Mouse (Mus musculus) lung, postnatal 0 days (tissue): ENCODE measurements at regions not wholly inside any gene's neighbourhood (a gene's known extent, or its start where the extent isn't known, plus 50 kb on each side); places are given as distances from the start of the nearest gene placed in this dataset.

Experiments
- ATAC-seq: fragments of 200-750 bp; cut with Nextera tagmentation; 2 replicates; pipeline ENCODE4 v1.8.0; 2017; ENCODE audit warnings: moderate library complexity
- DNase-seq: peaks from one replicate; pipeline ENCODE4 v3.0.0-alpha.2; 2016; ENCODE audit warnings: low spot score
- H3K27ac ChIP-seq: fragments of 300-500 bp; sonication (generic); 2 replicates; pipeline ENCODE4 v1.5.1; 2014; ENCODE audit warnings: antibody characterized with exemption, mild to moderate bottlenecking, low read length, mixed read lengths
- H3K27me3 ChIP-seq: fragments of 300-500 bp; sonication (generic); replicated peaks from 2 replicates; pipeline ENCODE4 v1.6.1; 2014; ENCODE audit warnings: low read length, mixed read lengths; ENCODE audit not compliant: insufficient read depth
- H3K36me3 ChIP-seq: fragments of 300-500 bp; sonication (generic); 2 replicates; pipeline ENCODE4 v1.6.1; 2014; ENCODE audit warnings: low read length, mixed read lengths; ENCODE audit not compliant: insufficient read depth
- H3K4me1 ChIP-seq: fragments of 300-500 bp; sonication (generic); 2 replicates; pipeline ENCODE4 v1.6.1; 2014; ENCODE audit warnings: antibody characterized with exemption, low read depth, low read length, mixed read lengths; ENCODE audit not compliant: insufficient read depth
- H3K4me2 ChIP-seq: fragments of 300-500 bp; sonication (generic); replicated peaks from 2 replicates; pipeline ENCODE4 v1.6.1; 2014; ENCODE audit warnings: low read depth, mild to moderate bottlenecking, low read length, moderate library complexity, mixed read lengths
- H3K4me3 ChIP-seq: fragments of 300-500 bp; sonication (generic); 2 replicates; pipeline ENCODE4 v1.5.1; 2014; ENCODE audit warnings: low read depth, low read length
- H3K9ac ChIP-seq: fragments of 300-500 bp; sonication (generic); replicated peaks from 2 replicates; pipeline ENCODE4 v1.6.1; 2014; ENCODE audit warnings: low read depth, mild to moderate bottlenecking
- H3K9me3 ChIP-seq: fragments of 300-500 bp; sonication (generic); 2 replicates; pipeline ENCODE4 v1.6.1; 2016; ENCODE audit warnings: low read length, mixed read lengths
- CTCF ChIP-seq: IDR thresholded peaks from 2 replicates; pipeline ENCODE4 v1.5.1; 2016; ENCODE audit warnings: antibody characterized with exemption, mild to moderate bottlenecking
- EP300 ChIP-seq: IDR thresholded peaks from 2 replicates; pipeline ENCODE4 v1.6.1; 2016; ENCODE audit warnings: antibody characterized with exemption, mild to moderate bottlenecking, control low read depth
- WGBS: fragments of 180-500 bp; shearing (Covaris S2); extraction: QIAGEN DNeasy Blood & Tissue Kit; methylation state at CpG from one replicate; pipeline ENCODE4 v1.1.7; 2014; 5-methylcytosine and 5-hydroxymethylcytosine counted together

- WGBS, result 88% methylated on average over 5 of the region's 5 CpGs
Observed at GRCm38 (mm10) chr11:8148485-8148825, 515.9 kb downstream of the Tns3 start.

GRCm38 (mm10) chr11:8147790-8148484 is 516.4 kb downstream of the Tns3 start:
- no peaks in the 10 kb centered on the region for H3K36me3 ChIP-seq
- H3K9me3 ChIP-seq, result no peaks in the 10 kb centered on the region
- H3K4me1 ChIP-seq, result no peaks in the 10 kb centered on the region
- H3K9ac ChIP-seq, result no peak overlapping the region
- no peak for DNase-seq
- TF ChIP-seq CTCF (no peak), EP300 (no peak)
- WGBS, result 67% methylated on average over 6 of the region's 6 CpGs
- no peak overlapping the region for H3K4me3 ChIP-seq
- no peak overlapping the region for H3K27ac ChIP-seq
- ATAC-seq, result no peak
- no peak overlapping the region for H3K4me2 ChIP-seq
- H3K27me3 ChIP-seq, result no peaks in the 10 kb centered on the region

More at GRCm38 (mm10) chr11:8148485-8148825, 515.9 kb downstream of the Tns3 start:
- H3K27ac ChIP-seq, result no peak overlapping the region
- H3K9me3 ChIP-seq, result no peaks in the 10 kb centered on the region
- H3K4me3 ChIP-seq, result no peak overlapping the region
- H3K4me1 ChIP-seq, result no peaks in the 10 kb centered on the region
- DNase-seq (no peak), ATAC-seq (no peak)
- TF ChIP-seq EP300, result no peak
- TF ChIP-seq CTCF, result no peak
- no peak overlapping the region for H3K9ac ChIP-seq
- no peak overlapping the region for H3K4me2 ChIP-seq
- no peaks in the 10 kb centered on the region for H3K27me3 ChIP-seq
- no peaks in the 10 kb centered on the region for H3K36me3 ChIP-seq

DNA sequence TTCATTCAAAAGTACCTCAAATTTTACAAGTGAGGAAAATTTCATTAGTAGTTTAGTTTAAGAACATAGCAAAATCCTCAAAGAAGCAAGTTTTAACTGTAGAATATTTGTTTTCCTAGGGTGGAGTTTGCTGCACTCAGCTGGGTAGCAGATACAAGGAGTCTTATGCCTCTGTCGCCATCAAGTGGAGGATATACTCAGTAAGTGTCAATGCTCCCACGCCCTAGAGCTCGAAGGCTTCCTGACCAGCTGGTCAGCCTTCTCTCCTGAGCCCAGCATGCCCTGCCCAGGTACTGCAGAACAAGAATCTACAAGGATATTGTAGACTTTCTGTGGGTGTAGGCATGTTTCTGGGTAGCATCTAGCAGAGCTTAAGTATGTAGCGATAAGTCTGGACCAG is 527.0 kb downstream of the Tns3 start:
- ATAC-seq (no peak), DNase-seq (peak; percentile 22)
- Histone ChIP-seq H3K27ac (no peak overlapping the region), H3K9ac (no peak overlapping the region), H3K9me3 (no peaks in the 10 kb centered on the region), H3K4me3 (no peak overlapping the region), H3K27me3 (no peaks in the 10 kb centered on the region), H3K4me2 (no peak overlapping the region), H3K4me1 (no peaks in the 10 kb centered on the region), H3K36me3 (no peaks in the 10 kb centered on the region)
- no peak for TF ChIP-seq EP300
- peak; percentile 55 for TF ChIP-seq CTCF
- WGBS, result 36% methylated on average over 4 of the region's 4 CpGs

- DNase-seq (no peak), ATAC-seq (no peak)
- no peaks in the 10 kb centered on the region for H3K27me3 ChIP-seq
- no peaks in the 10 kb centered on the region for H3K36me3 ChIP-seq
- WGBS, result 74% methylated on average over 4 of the region's 4 CpGs
- no peaks in the 10 kb centered on the region for H3K4me1 ChIP-seq
- H3K9ac ChIP-seq, result no peak overlapping the region
- TF ChIP-seq CTCF (no peak), EP300 (no peak)
- H3K4me3 ChIP-seq, result no peak overlapping the region
- no peak overlapping the region for H3K4me2 ChIP-seq
- no peak overlapping the region for H3K27ac ChIP-seq
- H3K9me3 ChIP-seq, result no peaks in the 10 kb centered on the region
Observed at GRCm38 (mm10) chr11:8136666-8137065, 527.7 kb downstream of the Tns3 start.

GRCm38 (mm10) chr11:8109286-8109685 is 555.0 kb downstream of the Tns3 start:
- no peaks in the 10 kb centered on the region for H3K27me3 ChIP-seq
- ATAC-seq, result no peak
- no peak for DNase-seq
- H3K9me3 ChIP-seq, result no peaks in the 10 kb centered on the region
- no peaks in the 10 kb centered on the region for H3K36me3 ChIP-seq
- H3K4me2 ChIP-seq, result no peak overlapping the region
- no peak for TF ChIP-seq EP300
- TF ChIP-seq CTCF, result no peak
- no peaks in the 10 kb centered on the region for H3K4me1 ChIP-seq
- H3K27ac ChIP-seq, result no peak overlapping the region
- H3K9ac ChIP-seq, result no peak overlapping the region
- WGBS, result 58% methylated on average over 2 of the region's 2 CpGs
- H3K4me3 ChIP-seq, result no peak overlapping the region

DNA sequence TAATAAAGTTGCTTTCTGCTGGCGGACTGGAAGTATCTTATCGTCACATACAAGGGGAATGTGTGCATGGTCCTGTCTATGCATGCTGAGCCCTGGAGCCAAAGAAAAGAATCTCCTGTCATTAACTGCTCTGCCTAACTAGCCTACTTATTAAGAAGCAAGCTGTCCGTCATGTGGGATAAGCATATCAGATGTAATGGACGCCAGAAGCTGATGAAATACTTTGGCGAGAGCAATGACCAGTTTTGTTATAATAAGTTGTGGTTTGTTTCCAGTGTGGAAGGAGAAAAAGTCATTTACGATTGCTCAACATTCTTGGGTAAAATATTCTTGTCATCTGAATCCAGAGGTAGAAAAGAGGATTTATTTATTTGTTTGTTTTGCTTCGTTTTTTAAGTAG is 563.2 kb downstream of the Tns3 start:
- TF ChIP-seq EP300, result no peak
- Histone ChIP-seq H3K27me3 (no peaks in the 10 kb centered on the region), H3K9ac (no peak overlapping the region), H3K4me3 (no peak overlapping the region), H3K4me1 (no peaks in the 10 kb centered on the region), H3K27ac (no peak overlapping the region), H3K36me3 (no peaks in the 10 kb centered on the region), H3K9me3 (no peaks in the 10 kb centered on the region), H3K4me2 (no peak overlapping the region)
- ATAC-seq (no peak), DNase-seq (no peak)
- 61% methylated on average over 7 of the region's 7 CpGs for WGBS

DNA sequence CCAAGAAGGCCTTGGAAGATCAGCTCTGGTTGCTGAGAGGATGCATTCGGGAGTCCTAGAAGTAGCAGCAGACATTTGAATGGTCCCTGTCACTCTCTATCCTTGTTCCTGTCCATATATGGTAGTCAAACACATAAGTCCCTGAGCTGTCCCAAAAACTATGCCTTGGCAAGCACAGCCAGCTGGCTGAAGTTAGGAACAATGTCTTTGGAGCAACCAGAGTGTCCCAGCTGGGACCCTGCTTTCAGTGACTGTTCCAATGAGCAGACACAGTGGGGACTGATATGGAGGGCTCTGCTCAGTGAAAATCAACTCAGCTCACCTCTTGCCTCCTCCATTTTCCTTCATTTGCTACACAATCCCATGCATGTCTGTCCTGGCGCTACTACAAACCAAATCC is 580.0 kb downstream of the Tns3 start:
- no peaks in the 10 kb centered on the region for H3K4me1 ChIP-seq
- no peaks in the 10 kb centered on the region for H3K27me3 ChIP-seq
- DNase-seq (no peak), ATAC-seq (no peak)
- H3K36me3 ChIP-seq, result no peaks in the 10 kb centered on the region
- TF ChIP-seq EP300 (no peak), CTCF (no peak)
- H3K27ac ChIP-seq, result no peak overlapping the region
- WGBS, result 86% methylated on average over 2 of the region's 2 CpGs
- H3K4me3 ChIP-seq, result no peak overlapping the region
- no peaks in the 10 kb centered on the region for H3K9me3 ChIP-seq
- no peak overlapping the region for H3K4me2 ChIP-seq
- H3K9ac ChIP-seq, result no peak overlapping the region
